Mouse (Mus musculus) megakaryocyte, embryonic 14.5 days (primary cell): ENCODE measurements around the gene Cyp2d11.

ENCODE experiments used
- FLI1 ChIP-seq: IDR thresholded peaks from 2 replicates; pipeline ENCODE4 v1.6.1; 2012; ENCODE audit warnings: low read length, inconsistent platforms, mixed read lengths
- GATA1 ChIP-seq: IDR thresholded peaks from 3 replicates; pipeline ENCODE4 v1.6.1; 2012; ENCODE audit warnings: mixed read lengths, low read length, inconsistent platforms, borderline replicate concordance

GRCm38 (mm10) chr15:82350349-82350748 is 43.5 kb downstream of the Cyp2d11 start:
- no peak for TF ChIP-seq GATA1
- no peak for TF ChIP-seq FLI1
